Mouse (Mus musculus): ENCODE results near the gene Fam107b.

DNA sequence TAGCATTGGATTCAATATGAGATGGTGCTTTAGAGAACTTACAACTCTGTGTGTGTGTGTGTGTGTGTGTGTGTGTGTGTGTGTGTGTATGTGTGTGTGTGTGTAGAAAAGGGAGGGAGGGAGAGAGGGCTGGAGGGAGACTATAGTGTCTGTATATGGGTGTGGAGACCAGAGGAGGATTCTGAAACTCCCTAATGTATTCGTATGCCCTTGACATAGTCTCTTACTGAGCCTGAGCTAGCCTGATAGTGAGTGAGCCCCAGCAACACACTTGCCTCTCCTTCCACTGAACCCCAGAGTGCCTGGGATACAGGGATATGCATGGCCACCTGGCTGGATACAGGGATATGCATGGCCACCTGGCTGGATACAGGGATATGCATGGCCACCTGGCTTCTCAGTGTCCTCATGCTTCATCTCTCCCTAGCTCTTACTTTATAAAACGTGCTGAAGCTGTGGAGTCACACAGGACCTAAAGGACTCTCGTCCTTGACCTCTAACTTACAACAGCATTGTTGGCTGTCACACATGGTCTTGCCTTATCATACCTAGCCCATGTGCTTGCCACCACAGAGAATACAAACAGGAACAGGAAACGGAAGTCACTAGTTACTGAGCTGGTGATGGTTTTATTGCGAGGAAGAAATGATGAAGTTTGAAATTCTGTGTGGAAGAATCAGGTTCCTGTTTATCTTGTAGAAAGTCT lies 157.1 kb downstream of the Fam107b start:
- TF ChIP-seq CTCF (IDR thresholded peaks at IDR 0.05; ENCODE audit: insufficient read depth, low read depth, low read length) (no peak), POLR2A (IDR thresholded peaks at IDR 0.05; ENCODE audit: insufficient read depth, low read depth, low read length) (no peak)
